Mouse (Mus musculus) left cerebral cortex, postnatal 4 days (tissue): ENCODE results near the gene Gm15737. TPM values are rescaled to one million over a fixed set of nuclear protein-coding genes. Genes with fewer than 3 reads are reported as not detected.

Source experiments
- DNase-seq: peaks from one replicate; pipeline ENCODE4 v3.0.0-alpha.2; 2022
- intact Hi-C: fragments of 180-260 bp; cut with DNase I; formaldehyde crosslinking; loops from one replicate; pipeline ENCODE4 v1.15.1; 2025
- total RNA-seq, 2 experiments: library from RNA; stranded (reverse); gene quantifications; 2 replicates each; pipeline ENCODE4 v1.2.3; 2021

Gm15737 gene
- total RNA-seq, 2 experiments from 2014 or later = not detected

- intact Hi-C loops = no loop called here
- no peak for DNase-seq
These were observed 3.6 kb downstream of the Gm15737 start for GRCm38 (mm10) chr6:92872766-92873165.

GRCm38 (mm10) chr6:92874854-92875253 is 5.7 kb downstream of the Gm15737 start:
- DNase-seq = no peak
- intact Hi-C loops = no loop called here

- no peak for DNase-seq
- intact Hi-C loops = no loop called here
These were observed 6.2 kb downstream of the Gm15737 start for GRCm38 (mm10) chr6:92875340-92875739.

GRCm38 (mm10) chr6:92876121-92876520 is 7.0 kb downstream of the Gm15737 start:
- intact Hi-C loops = no loop called here
- no peak for DNase-seq

- DNase-seq = no peak
- intact Hi-C loops = no loop called here
These were observed 8.1 kb downstream of the Gm15737 start for GRCm38 (mm10) chr6:92877236-92877635.

- intact Hi-C loops = no loop called here
These were observed 9.6 kb downstream of the Gm15737 start for GRCm38 (mm10) chr6:92878771-92879170.

GRCm38 (mm10) chr6:92879700-92880265 is 10.6 kb downstream of the Gm15737 start:
- intact Hi-C loops = no loop called here
- DNase-seq = no peak

More at GRCm38 (mm10) chr6:92878771-92879170, 9.6 kb downstream of the Gm15737 start:
- no peak for DNase-seq

- intact Hi-C loops = no loop called here
- DNase-seq = no peak
These were observed 13.3 kb downstream of the Gm15737 start for GRCm38 (mm10) chr6:92882446-92882845.

GRCm38 (mm10) chr6:92883131-92883900 is 14.2 kb downstream of the Gm15737 start:
- intact Hi-C loops = no loop called here
- no peak for DNase-seq

GRCm38 (mm10) chr6:92891535-92891934 is 22.4 kb downstream of the Gm15737 start:
- intact Hi-C loops = no loop called here
- no peak for DNase-seq

GRCm38 (mm10) chr6:92904037-92904436 is 34.9 kb downstream of the Gm15737 start:
- intact Hi-C loops = no loop called here
- DNase-seq = no peak

GRCm38 (mm10) chr6:92904491-92904890 is 35.3 kb downstream of the Gm15737 start:
- intact Hi-C loops = no loop called here
- no peak for DNase-seq

- DNase-seq = no peak
- intact Hi-C loops = no loop called here
These were observed 36.8 kb downstream of the Gm15737 start for GRCm38 (mm10) chr6:92905922-92906321.

- DNase-seq = no peak
- intact Hi-C loops = no loop called here
These were observed 40.2 kb downstream of the Gm15737 start for GRCm38 (mm10) chr6:92909361-92909760.

GRCm38 (mm10) chr6:92910611-92911010 is 41.5 kb downstream of the Gm15737 start:
- DNase-seq = no peak
- intact Hi-C loops = no loop called here

GRCm38 (mm10) chr6:92920938-92921689 is 52.0 kb downstream of the Gm15737 start:
- DNase-seq = no peak
- intact Hi-C loops = no loop called here

GRCm38 (mm10) chr6:92921843-92922242 is 52.7 kb downstream of the Gm15737 start:
- intact Hi-C loops = no loop called here
- no peak for DNase-seq

- intact Hi-C loops = no loop called here
- no peak for DNase-seq
These were observed 55.4 kb downstream of the Gm15737 start for GRCm38 (mm10) chr6:92924536-92924935.

GRCm38 (mm10) chr6:92928261-92928660 is 59.1 kb downstream of the Gm15737 start:
- intact Hi-C loops = no loop called here

More at GRCm38 (mm10) chr6:92928261-92928660, 59.1 kb downstream of the Gm15737 start:
- no peak for DNase-seq
